Mouse (Mus musculus) cortical plate, adult 2 months (tissue): ENCODE data around the gene Vmn1r103. TPM values are rescaled to one million over a fixed set of nuclear protein-coding genes. Genes with fewer than 3 reads are reported as not detected.
"Not testable (repeated sequence)": the region's sequence is repeated elsewhere in the genome, so short reads cannot be mapped to it uniquely, and the experiment has no call there.

Experiments used
- H3K27ac ChIP-seq: fragments of 200-500 bp; 2 replicates; pipeline ENCODE4 v1.5.1; 2012; ENCODE audit warnings: low read length, control low read depth, inconsistent platforms; ENCODE audit not compliant: insufficient read depth
- H3K4me1 ChIP-seq: fragments of 200-500 bp; 2 replicates; pipeline ENCODE4 v1.6.1; 2011; ENCODE audit warnings: low read length; ENCODE audit not compliant: control insufficient read depth, insufficient read depth
- H3K4me3 ChIP-seq: fragments of 200-500 bp; 2 replicates; pipeline ENCODE4 v1.5.1; 2011; ENCODE audit warnings: mild to moderate bottlenecking, low read length, control low read depth; ENCODE audit not compliant: insufficient read depth
- polyA plus RNA-seq: library from polyadenylated mRNA; depleted of rRNA; stranded (reverse); fragments of >200 nt; gene quantifications from 2 replicates; pipeline ENCODE4 v1.2.3, GENCODE M21; 2012; rRNA removed

Gene Vmn1r103
- polyA plus RNA-seq: not detected in 2 replicates

GRCm38 (mm10) chr7:20510434-20510833 is at the start of gene Vmn1r103:
Gene Vmn1r103 (minus strand): TSS chr7:20510534.
- H3K4me1 ChIP-seq, H3K27ac ChIP-seq, H3K4me3 ChIP-seq: not testable (repeated sequence)

GRCm38 (mm10) chr7:20545657-20546056 is 35.3 kb upstream of the Vmn1r103 start, which contains the start of gene Gm5726:
Gene Gm5726 (minus strand): TSS chr7:20545757.
- H3K27ac ChIP-seq, H3K4me1 ChIP-seq, H3K4me3 ChIP-seq: not testable (repeated sequence)

GRCm38 (mm10) chr7:20533537-20533936 is 23.2 kb upstream of the Vmn1r103 start, which contains the start of gene Vmn1r104:
Gene Vmn1r104 (plus strand): TSS chr7:20533837.
- not testable (repeated sequence) for H3K27ac ChIP-seq, H3K4me1 ChIP-seq, H3K4me3 ChIP-seq

GRCm38 (mm10) chr7:20474825-20475224 is 35.5 kb downstream of the Vmn1r103 start, which contains the start of gene Gm10670:
Gene Gm10670 (minus strand): TSS chr7:20474925.
- H3K4me3 ChIP-seq, H3K27ac ChIP-seq, H3K4me1 ChIP-seq: not testable (repeated sequence)

Other genes with a start within 250 kb of the Vmn1r103 start
- gene Gm5890, start 247.7 kb downstream of the Vmn1r103 start, polyA plus RNA-seq: not detected in 2 replicates
- not detected in 2 replicates for gene Gm4133, start 176.5 kb downstream of the Vmn1r103 start, polyA plus RNA-seq
- not detected in 2 replicates for gene Gm5728, start 135.1 kb downstream of the Vmn1r103 start, polyA plus RNA-seq
- gene Vmn1r100, start 92.6 kb downstream of the Vmn1r103 start, polyA plus RNA-seq: not detected in 2 replicates
- gene Vmn1r101, start 67.9 kb downstream of the Vmn1r103 start, polyA plus RNA-seq: not detected in 2 replicates
- gene Gm10670, start 35.6 kb downstream of the Vmn1r103 start, polyA plus RNA-seq: not detected in 2 replicates
- gene Vmn1r104, start 23.3 kb upstream of the Vmn1r103 start, polyA plus RNA-seq: not detected in 2 replicates
- gene Gm5726, start 35.2 kb upstream of the Vmn1r103 start, polyA plus RNA-seq: not detected in 2 replicates
- not detected in 2 replicates for gene Gm4141, start 65.7 kb upstream of the Vmn1r103 start, polyA plus RNA-seq
- not detected in 2 replicates for gene Gm4513, start 88.5 kb upstream of the Vmn1r103 start, polyA plus RNA-seq
- not detected in 2 replicates for gene Vmn1r107, start 158.4 kb upstream of the Vmn1r103 start, polyA plus RNA-seq
- not detected in 2 replicates for gene Vmn1r111, start 192.7 kb upstream of the Vmn1r103 start, polyA plus RNA-seq
- gene Gm10668, start 220.1 kb upstream of the Vmn1r103 start, polyA plus RNA-seq: not detected in 2 replicates